Mouse (Mus musculus) intestine, embryonic 15.5 days (tissue): ENCODE measurements at regions not wholly inside any gene's neighbourhood (a gene's known extent, or its start where the extent isn't known, plus 50 kb on each side); places are given as distances from the start of the nearest gene placed in this dataset.
"Not testable (repeated sequence)": the region's sequence is repeated elsewhere in the genome, so short reads cannot be mapped to it uniquely, and the experiment has no call there.

ENCODE experiments used
- ATAC-seq: fragments of 200-750 bp; cut with Nextera tagmentation; 2 replicates; pipeline ENCODE4 v1.8.0; 2017; ENCODE audit warnings: moderate TSS enrichment, moderate library complexity
- H3K27ac ChIP-seq: fragments of 300-500 bp; sonication (generic); 2 replicates; pipeline ENCODE4 v1.5.1; 2015; ENCODE audit warnings: mild to moderate bottlenecking, inconsistent platforms
- H3K27me3 ChIP-seq: fragments of 300-500 bp; sonication (generic); replicated peaks from 2 replicates; pipeline ENCODE4 v1.6.1; 2015; ENCODE audit warnings: inconsistent platforms
- H3K36me3 ChIP-seq: fragments of 300-500 bp; sonication (generic); 2 replicates; pipeline ENCODE4 v1.6.1; 2015; ENCODE audit warnings: inconsistent platforms
- H3K4me1 ChIP-seq: fragments of 300-500 bp; sonication (generic); replicated peaks from 2 replicates; pipeline ENCODE4 v1.6.1; 2015; ENCODE audit warnings: inconsistent platforms
- H3K4me2 ChIP-seq: fragments of 300-500 bp; sonication (generic); replicated peaks from 2 replicates; pipeline ENCODE4 v1.6.1; 2015; ENCODE audit warnings: mild to moderate bottlenecking, inconsistent platforms
- H3K4me3 ChIP-seq: fragments of 300-500 bp; sonication (generic); replicated peaks from 2 replicates; pipeline ENCODE4 v1.5.1; 2015; ENCODE audit warnings: inconsistent platforms
- H3K9ac ChIP-seq: fragments of 300-500 bp; sonication (generic); 2 replicates; pipeline ENCODE4 v1.6.1; 2015; ENCODE audit warnings: inconsistent platforms
- H3K9me3 ChIP-seq: fragments of 300-500 bp; sonication (generic); 2 replicates; pipeline ENCODE4 v1.6.1; 2016; ENCODE audit warnings: inconsistent platforms
- WGBS: fragments of 180-500 bp; shearing (Covaris S2); methylation state at CpG from one replicate; pipeline ENCODE4 v1.1.7; 2015; 5-methylcytosine and 5-hydroxymethylcytosine counted together

GRCm38 (mm10) chr1:12507997-12508396 is 1094.1 kb downstream of the A830018L16Rik start:
- Histone ChIP-seq H3K27ac (no peak overlapping the region), H3K4me1 (no peaks in the 10 kb centered on the region), H3K4me2 (no peak overlapping the region), H3K9ac (no peak overlapping the region), H3K9me3 (no peaks in the 10 kb centered on the region), H3K27me3 (no peaks in the 10 kb centered on the region), H3K36me3 (no peaks in the 10 kb centered on the region), H3K4me3 (no peak overlapping the region)
- WGBS = 70% methylated on average over 3 of the region's 3 CpGs
- no peak for ATAC-seq

GRCm38 (mm10) chr1:12510129-12510816 is 1096.4 kb downstream of the A830018L16Rik start:
- WGBS = 56% methylated on average over 10 of the region's 10 CpGs
- H3K4me2 ChIP-seq = no peak overlapping the region
- H3K27ac ChIP-seq = no peak overlapping the region

GRCm38 (mm10) chr1:12519601-12520000 is 1105.7 kb downstream of the A830018L16Rik start:
- WGBS = 91% methylated on average over 4 of the region's 4 CpGs
- Histone ChIP-seq H3K27ac (no peak overlapping the region), H3K4me1 (no peaks in the 10 kb centered on the region), H3K4me2 (no peak overlapping the region), H3K4me3 (no peak overlapping the region), H3K9ac (no peak overlapping the region), H3K9me3 (no peaks in the 10 kb centered on the region), H3K27me3 (no peaks in the 10 kb centered on the region), H3K36me3 (no peaks in the 10 kb centered on the region)
- ATAC-seq = no peak

More at GRCm38 (mm10) chr1:12510129-12510816, 1096.4 kb downstream of the A830018L16Rik start:
- H3K36me3 ChIP-seq = no peaks in the 10 kb centered on the region
- H3K4me3 ChIP-seq = no peak overlapping the region
- no peaks in the 10 kb centered on the region for H3K27me3 ChIP-seq
- H3K9ac ChIP-seq = no peak overlapping the region
- H3K9me3 ChIP-seq = no peaks in the 10 kb centered on the region
- no peak for ATAC-seq
- H3K4me1 ChIP-seq = no peaks in the 10 kb centered on the region

- ATAC-seq = no peak
- H3K9ac ChIP-seq = no peak overlapping the region
- no peaks in the 10 kb centered on the region for H3K4me1 ChIP-seq
- no peaks in the 10 kb centered on the region for H3K9me3 ChIP-seq
- H3K27ac ChIP-seq = no peak overlapping the region
- H3K4me3 ChIP-seq = no peak overlapping the region
- 85% methylated on average over 4 of the region's 4 CpGs for WGBS
- H3K36me3 ChIP-seq = no peaks in the 10 kb centered on the region
- no peaks in the 10 kb centered on the region for H3K27me3 ChIP-seq
- H3K4me2 ChIP-seq = no peak overlapping the region
These were observed 1142.0 kb downstream of the A830018L16Rik start for GRCm38 (mm10) chr1:12555859-12556258.

GRCm38 (mm10) chr1:12571755-12572358 is 1158.0 kb downstream of the A830018L16Rik start:
- no peak overlapping the region for H3K27ac ChIP-seq
- H3K4me2 ChIP-seq = no peak overlapping the region
- no peaks in the 10 kb centered on the region for H3K9me3 ChIP-seq
- H3K9ac ChIP-seq = no peak overlapping the region
- no peak overlapping the region for H3K4me3 ChIP-seq
- 73% methylated on average over 7 of the region's 7 CpGs for WGBS
- H3K36me3 ChIP-seq = no peaks in the 10 kb centered on the region
- no peaks in the 10 kb centered on the region for H3K4me1 ChIP-seq
- ATAC-seq = no peak
- H3K27me3 ChIP-seq = no peaks in the 10 kb centered on the region

- no peak for ATAC-seq
- 67% methylated on average over 4 of the region's 4 CpGs for WGBS
- Histone ChIP-seq H3K9me3 (no peaks in the 10 kb centered on the region), H3K9ac (no peak overlapping the region), H3K36me3 (no peaks in the 10 kb centered on the region), H3K4me2 (no peak overlapping the region), H3K27ac (no peak overlapping the region), H3K4me1 (no peaks in the 10 kb centered on the region), H3K27me3 (no peaks in the 10 kb centered on the region), H3K4me3 (no peak overlapping the region)
These were observed 1158.9 kb downstream of the A830018L16Rik start for GRCm38 (mm10) chr1:12572770-12573169.

- Histone ChIP-seq H3K9ac (no peak overlapping the region), H3K27ac (no peak overlapping the region), H3K4me1 (no peaks in the 10 kb centered on the region), H3K27me3 (no peaks in the 10 kb centered on the region), H3K36me3 (no peaks in the 10 kb centered on the region), H3K4me2 (no peak overlapping the region), H3K9me3 (no peaks in the 10 kb centered on the region), H3K4me3 (no peak overlapping the region)
- no peak for ATAC-seq
- WGBS = 83% methylated on average over 5 of the region's 5 CpGs
These were observed 1160.4 kb downstream of the A830018L16Rik start for GRCm38 (mm10) chr1:12574274-12574673.

- Histone ChIP-seq H3K9ac (no peak overlapping the region), H3K4me3 (no peak overlapping the region), H3K4me1 (no peaks in the 10 kb centered on the region), H3K36me3 (no peaks in the 10 kb centered on the region), H3K27ac (no peak overlapping the region), H3K4me2 (no peak overlapping the region; the same call in 1 of the 2 replicates), H3K9me3 (no peaks in the 10 kb centered on the region), H3K27me3 (no peaks in the 10 kb centered on the region)
- no peak for ATAC-seq
- WGBS = 16% methylated on average over 12 of the region's 13 CpGs
These were observed 1163.3 kb downstream of the A830018L16Rik start for GRCm38 (mm10) chr1:12577027-12577703.

GRCm38 (mm10) chr1:12577978-12578377 is 1164.1 kb downstream of the A830018L16Rik start:
- no peak overlapping the region for H3K27ac ChIP-seq
- H3K9ac ChIP-seq = no peak overlapping the region
- no peak overlapping the region for H3K4me2 ChIP-seq
- no peak overlapping the region for H3K4me3 ChIP-seq
- no peaks in the 10 kb centered on the region for H3K9me3 ChIP-seq
- H3K27me3 ChIP-seq = no peaks in the 10 kb centered on the region
- 89% methylated on average over 1 of the region's 1 CpGs for WGBS
- no peaks in the 10 kb centered on the region for H3K36me3 ChIP-seq
- no peak for ATAC-seq
- H3K4me1 ChIP-seq = no peaks in the 10 kb centered on the region

- H3K36me3 ChIP-seq = no peaks in the 10 kb centered on the region
- no peaks in the 10 kb centered on the region for H3K4me1 ChIP-seq
- no peak for ATAC-seq
- no peak overlapping the region for H3K4me3 ChIP-seq
- H3K27me3 ChIP-seq = no peaks in the 10 kb centered on the region
- 61% methylated on average over 3 of the region's 3 CpGs for WGBS
- H3K4me2 ChIP-seq = no peak overlapping the region
- no peak overlapping the region for H3K27ac ChIP-seq
- H3K9ac ChIP-seq = no peak overlapping the region
- H3K9me3 ChIP-seq = no peaks in the 10 kb centered on the region
These were observed 1169.1 kb downstream of the A830018L16Rik start for GRCm38 (mm10) chr1:12583012-12583411.

- H3K9me3 ChIP-seq, H3K4me1 ChIP-seq, H3K36me3 ChIP-seq, H3K4me3 ChIP-seq, H3K27me3 ChIP-seq, H3K4me2 ChIP-seq, ATAC-seq, H3K9ac ChIP-seq, H3K27ac ChIP-seq: not testable (repeated sequence)
- 91% methylated on average over 6 of the region's 6 CpGs for WGBS
These were observed 1173.1 kb downstream of the A830018L16Rik start for GRCm38 (mm10) chr1:12586981-12587380.

GRCm38 (mm10) chr1:12612102-12612501 is 1198.2 kb downstream of the A830018L16Rik start:
- Histone ChIP-seq H3K27me3 (no peaks in the 10 kb centered on the region), H3K4me3 (no peak overlapping the region), H3K9ac (no peak overlapping the region), H3K36me3 (no peaks in the 10 kb centered on the region), H3K4me2 (no peak overlapping the region), H3K4me1 (no peaks in the 10 kb centered on the region), H3K9me3 (no peaks in the 10 kb centered on the region), H3K27ac (no peak overlapping the region)
- 79% methylated on average over 4 of the region's 4 CpGs for WGBS
- ATAC-seq = no peak
